Mouse (Mus musculus) right cerebral cortex, adult 2 months (tissue): ENCODE results near the gene Gmpr.

Experiments used
- DNase-seq, 2 experiments: peaks; one replicate each; pipeline ENCODE4 v3.0.0; 2021 to 2022; ENCODE audit warnings: low spot score in 2 of 2

The Gmpr gene

GRCm38 (mm10) chr13:45600443-45600842 lies 93.2 kb downstream of the Gmpr start:
- no peak for DNase-seq
